Mouse (Mus musculus) lung, embryonic 16.5 days (tissue): ENCODE results near the gene Creld1. TPM values are rescaled to one million over a fixed set of nuclear protein-coding genes. Genes with fewer than 3 reads are reported as not detected.
A peak's percentile ranks its signal among the peaks of the same experiment; 100 is the strongest.

Source experiments
- ATAC-seq: fragments of 200-750 bp; cut with Nextera tagmentation; 2 replicates; pipeline ENCODE4 v1.8.0; 2017; ENCODE audit warnings: low read depth, mild to moderate bottlenecking, moderate library complexity
- H3K27ac ChIP-seq: fragments of 300-500 bp; sonication (generic); 2 replicates; pipeline ENCODE4 v1.5.1; 2014; ENCODE audit warnings: mild to moderate bottlenecking, control low read depth, low read length
- H3K27me3 ChIP-seq: fragments of 300-500 bp; sonication (generic); 2 replicates; pipeline ENCODE4 v1.6.1; 2014; ENCODE audit warnings: low read depth, low read length, mixed read lengths; ENCODE audit not compliant: control insufficient read depth, insufficient read depth
- H3K36me3 ChIP-seq: fragments of 300-500 bp; sonication (generic); 2 replicates; pipeline ENCODE4 v1.6.1; 2014; ENCODE audit warnings: low read length; ENCODE audit not compliant: control insufficient read depth, insufficient read depth
- H3K4me1 ChIP-seq: fragments of 300-500 bp; sonication (generic); replicated peaks from 2 replicates; pipeline ENCODE4 v1.6.1; 2014; ENCODE audit warnings: low read length, mixed read lengths; ENCODE audit not compliant: control insufficient read depth, insufficient read depth
- H3K4me2 ChIP-seq: fragments of 300-500 bp; sonication (generic); 2 replicates; pipeline ENCODE4 v1.6.1; 2014; ENCODE audit warnings: low read depth, low read length, control low read depth
- H3K4me3 ChIP-seq: fragments of 300-500 bp; sonication (generic); 2 replicates; pipeline ENCODE4 v1.5.1; 2014; ENCODE audit warnings: mild to moderate bottlenecking, low read length, control low read depth
- H3K9ac ChIP-seq: fragments of 300-500 bp; sonication (generic); 2 replicates; pipeline ENCODE4 v1.6.1; 2014; ENCODE audit warnings: low read length, control low read depth
- H3K9me3 ChIP-seq: fragments of 300-500 bp; sonication (generic); 2 replicates; pipeline ENCODE4 v1.6.1; 2016; ENCODE audit warnings: low read length; ENCODE audit not compliant: control insufficient read depth
- whole genome bisulfite sequencing: fragments of 180-500 bp; shearing (Covaris S2); extraction: QIAGEN DNeasy Blood & Tissue Kit; methylation state at CpG from one replicate; pipeline ENCODE4 v1.1.7; 2014; 5-methylcytosine and 5-hydroxymethylcytosine counted together
- polyA plus RNA-seq: library from polyadenylated mRNA; unstranded; fragments of >200 nt; fragmentation: Nextera tagmentation; extraction: Ambion mirVana; gene quantifications from 2 replicates; pipeline ENCODE4 v1.2.1, GENCODE M21; 2015

Gene Creld1
- polyA plus RNA-seq = 32.5 and 37.7 TPM in 2 replicates

GRCm38 (mm10) chr6:113483100-113483615, at the start of gene Creld1:
TSS of gene Creld1 (plus strand) at chr6:113483297.
- peak within 1 kb of the TSS; percentile 90 for H3K4me2 ChIP-seq
- H3K4me3 ChIP-seq = peak within 1 kb of the TSS; percentile 62
- under 1% methylated on average over 26 of the region's 26 CpGs for WGBS
- ATAC-seq = peak; percentile 95
- H3K27me3 ChIP-seq = peaks cover 7% of the 10 kb centered on the region; the same call in 1 of the 2 replicates
- peaks cover 21% of the 10 kb centered on the region for H3K4me1 ChIP-seq
- H3K27ac ChIP-seq = peak within 1 kb of the TSS; percentile 85
- H3K9ac ChIP-seq = peak within 1 kb of the TSS; percentile 76
- no peaks in the 10 kb centered on the region for H3K36me3 ChIP-seq
- H3K9me3 ChIP-seq = no peaks in the 10 kb centered on the region

- H3K9ac ChIP-seq = no peak overlapping the region
- H3K9me3 ChIP-seq = no peaks in the 10 kb centered on the region
- ATAC-seq = no peak
- H3K27me3 ChIP-seq = no peaks in the 10 kb centered on the region
- no peak overlapping the region for H3K4me3 ChIP-seq
- H3K27ac ChIP-seq = no peak overlapping the region
- no peak overlapping the region for H3K4me2 ChIP-seq
- no peaks in the 10 kb centered on the region for H3K4me1 ChIP-seq
- WGBS = 59% methylated on average over 3 of the region's 3 CpGs
- H3K36me3 ChIP-seq = no peaks in the 10 kb centered on the region
Observed at GRCm38 (mm10) chr6:113433661-113434060, 49.4 kb upstream of the Creld1 start.

- H3K27ac ChIP-seq = no peak overlapping the region
- H3K4me1 ChIP-seq = no peaks in the 10 kb centered on the region
- H3K4me3 ChIP-seq = no peak overlapping the region
- WGBS = 66% methylated on average over 7 of the region's 7 CpGs
- H3K4me2 ChIP-seq = no peak overlapping the region
- no peak for ATAC-seq
- H3K36me3 ChIP-seq = no peaks in the 10 kb centered on the region
- H3K27me3 ChIP-seq = no peaks in the 10 kb centered on the region
- no peak overlapping the region for H3K9ac ChIP-seq
- H3K9me3 ChIP-seq = no peaks in the 10 kb centered on the region
Observed at GRCm38 (mm10) chr6:113434691-113435090, 48.4 kb upstream of the Creld1 start.

- no peaks in the 10 kb centered on the region for H3K9me3 ChIP-seq
- H3K4me3 ChIP-seq = no peak within 1 kb of the TSS
- 75% methylated on average over 9 of the region's 9 CpGs for WGBS
- H3K27me3 ChIP-seq = no peaks in the 10 kb centered on the region
- no peak within 1 kb of the TSS for H3K4me2 ChIP-seq
- H3K4me1 ChIP-seq = no peaks in the 10 kb centered on the region
- ATAC-seq = no peak
- no peak within 1 kb of the TSS for H3K9ac ChIP-seq
- H3K36me3 ChIP-seq = no peaks in the 10 kb centered on the region
- no peak within 1 kb of the TSS for H3K27ac ChIP-seq
Observed at GRCm38 (mm10) chr6:113435664-113436205, 47.4 kb upstream of the Creld1 start, which contains the start of gene Cidec. TSS of gene Cidec (minus strand) at chr6:113435760.

GRCm38 (mm10) chr6:113437135-113437534, 46.0 kb upstream of the Creld1 start:
- 67% methylated on average over 12 of the region's 12 CpGs for WGBS

GRCm38 (mm10) chr6:113438721-113439430, 44.2 kb upstream of the Creld1 start:
- no peak for ATAC-seq
- no peak overlapping the region for H3K4me3 ChIP-seq
- no peak overlapping the region for H3K4me2 ChIP-seq
- 33% methylated on average over 12 of the region's 12 CpGs for WGBS
- no peak overlapping the region for H3K9ac ChIP-seq
- H3K4me1 ChIP-seq = peaks cover 5% of the 10 kb centered on the region; the same call in 1 of the 2 replicates
- H3K27me3 ChIP-seq = no peaks in the 10 kb centered on the region
- H3K27ac ChIP-seq = no peak overlapping the region
- no peaks in the 10 kb centered on the region for H3K36me3 ChIP-seq
- no peaks in the 10 kb centered on the region for H3K9me3 ChIP-seq

More at GRCm38 (mm10) chr6:113437135-113437534, 46.0 kb upstream of the Creld1 start:
- ATAC-seq = no peak
- Histone ChIP-seq H3K27me3 (no peaks in the 10 kb centered on the region), H3K4me2 (no peak overlapping the region), H3K9ac (no peak overlapping the region), H3K36me3 (no peaks in the 10 kb centered on the region), H3K27ac (no peak overlapping the region), H3K4me3 (no peak overlapping the region), H3K9me3 (no peaks in the 10 kb centered on the region), H3K4me1 (no peaks in the 10 kb centered on the region)

GRCm38 (mm10) chr6:113440686-113441085, 42.4 kb upstream of the Creld1 start:
- no peaks in the 10 kb centered on the region for H3K9me3 ChIP-seq
- H3K4me2 ChIP-seq = no peak overlapping the region
- H3K9ac ChIP-seq = no peak overlapping the region
- no peak for ATAC-seq
- H3K4me3 ChIP-seq = no peak overlapping the region
- H3K4me1 ChIP-seq = peaks cover 8% of the 10 kb centered on the region; the same call in 1 of the 2 replicates
- WGBS = 84% methylated on average over 3 of the region's 3 CpGs
- H3K27ac ChIP-seq = no peak overlapping the region
- no peaks in the 10 kb centered on the region for H3K27me3 ChIP-seq
- H3K36me3 ChIP-seq = peaks cover 3% of the 10 kb centered on the region; the same call in 1 of the 2 replicates

- Histone ChIP-seq H3K27ac (no peak overlapping the region), H3K9me3 (no peaks in the 10 kb centered on the region), H3K9ac (no peak overlapping the region), H3K4me1 (peaks cover 8% of the 10 kb centered on the region; the same call in 1 of the 2 replicates), H3K27me3 (no peaks in the 10 kb centered on the region), H3K4me3 (no peak overlapping the region), H3K36me3 (peaks cover 5% of the 10 kb centered on the region; the same call in 1 of the 2 replicates), H3K4me2 (no peak overlapping the region)
- 59% methylated on average over 7 of the region's 7 CpGs for WGBS
- ATAC-seq = 0 out of 2 replicates have a peak, but pooled peaks have one; percentile 50
Observed at GRCm38 (mm10) chr6:113441147-113441680, 41.9 kb upstream of the Creld1 start.

- Histone ChIP-seq H3K36me3 (peaks cover 5% of the 10 kb centered on the region), H3K4me2 (peak overlapping the region; percentile 85), H3K9ac (peak overlapping the region; percentile 93), H3K27ac (0 out of 2 replicates have a peak overlapping the region, but pooled peaks have one; percentile 0), H3K9me3 (no peaks in the 10 kb centered on the region), H3K27me3 (no peaks in the 10 kb centered on the region), H3K4me3 (peak overlapping the region; percentile 91), H3K4me1 (peaks cover 8% of the 10 kb centered on the region; the same call in 1 of the 2 replicates)
- ATAC-seq = no peak
- WGBS = 39% methylated on average over 9 of the region's 9 CpGs
Observed at GRCm38 (mm10) chr6:113442087-113442441, 41.0 kb upstream of the Creld1 start.
